ENCODE assay signal across 16 mouse cellular contexts in the genomic region with DNA sequence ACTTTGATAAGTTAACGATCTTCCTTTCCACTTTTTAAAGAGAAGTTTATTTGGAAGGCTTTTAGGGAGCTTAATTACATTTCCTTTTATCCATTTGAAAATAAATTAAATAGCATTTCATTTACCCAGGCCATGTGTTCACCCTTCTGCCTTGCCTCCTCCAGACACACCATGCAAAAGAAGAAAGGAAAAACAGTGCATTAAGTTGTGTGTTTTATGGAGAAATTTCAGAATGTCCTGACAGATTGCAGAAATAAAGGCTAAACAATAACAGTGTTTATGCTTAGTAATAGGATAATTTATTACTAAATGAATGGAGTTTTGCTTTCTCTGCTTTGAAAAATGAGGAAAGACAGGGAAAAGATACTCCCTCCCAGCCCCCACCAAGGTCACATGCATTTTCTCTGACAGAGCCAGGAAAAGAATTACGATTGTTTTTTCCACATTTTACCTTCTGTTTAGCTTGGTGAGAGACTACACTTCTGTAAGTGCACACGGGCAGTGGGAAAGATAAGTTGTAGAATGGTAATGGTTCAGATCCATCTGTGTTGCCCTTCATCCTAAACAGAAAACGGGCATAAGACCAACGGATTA.
A peak's percentile ranks its signal among the peaks of the same experiment; 100 is the strongest.
DNase-seq lines count a peak whose midpoint lies in the region; ATAC-seq and TF ChIP-seq lines count a peak whose summit lies in the region.
"Had no signal": no experiment of that assay in that cellular context is flagged by ENCODE, and none has a peak within 500 bp of the region (broad histone marks: within the 10 kb centered on the region; RNA-seq: fewer than 3 reads in every experiment).

No protein-coding gene starts in this region.

- ATAC-seq in forebrain, embryonic 16.5 days, result peak; percentile 54; the same call in 1 of the 2 replicates
- no peak for ATAC-seq in forebrain, embryonic 14.5 days
- peak; percentile 61; the same call in 1 of the 2 replicates for ATAC-seq in kidney, postnatal 0 days (replicated peaks; ENCODE audit: low FRiP score, low read depth)
- ATAC-seq: hindbrain, embryonic 16.5 days; midbrain, embryonic 16.5 days had no signal

- H3K9ac ChIP-seq in forebrain, embryonic 16.5 days (replicated peaks; ENCODE audit: low read depth, low read length), result no peak overlapping the region
- H3K9ac ChIP-seq in forebrain, embryonic 14.5 days (ENCODE audit: low read length), result no peak overlapping the region
- no peak overlapping the region for H3K9ac ChIP-seq in kidney, postnatal 0 days (ENCODE audit: low read depth, low read length)
- H3K9ac ChIP-seq: liver, embryonic 13.5 days; neural tube, embryonic 13.5 days had no signal

- H3ac ChIP-seq in myocyte (ENCODE audit: control insufficient read depth, insufficient read length), result no peak overlapping the region

- no peak for TF ChIP-seq POLR2A in myocyte (IDR thresholded peaks at IDR 0.05; ENCODE audit: insufficient read length, low read depth)

- H3K9me3 ChIP-seq in forebrain, embryonic 16.5 days (ENCODE audit: control insufficient read depth, low read length), result no peaks in the 10 kb centered on the region
- H3K9me3 ChIP-seq in forebrain, embryonic 14.5 days (replicated peaks; ENCODE audit: control insufficient read depth, low read length), result no peaks in the 10 kb centered on the region
- no peaks in the 10 kb centered on the region for H3K9me3 ChIP-seq in kidney, postnatal 0 days (replicated peaks; ENCODE audit: low read length)
- H3K9me3 ChIP-seq: G1E; liver, embryonic 13.5 days; neural tube, embryonic 13.5 days had no signal

- H3K36me3 ChIP-seq in forebrain, embryonic 16.5 days (ENCODE audit: control insufficient read depth, insufficient read depth), result no peaks in the 10 kb centered on the region
- H3K36me3 ChIP-seq in forebrain, embryonic 14.5 days (ENCODE audit: control insufficient read depth, insufficient read depth, low read length), result no peaks in the 10 kb centered on the region
- H3K36me3 ChIP-seq in kidney, postnatal 0 days (ENCODE audit: insufficient read depth, low read length), result no peaks in the 10 kb centered on the region
- H3K36me3 ChIP-seq in myocyte (ENCODE audit: control insufficient read depth, insufficient read depth), result no peaks in the 10 kb centered on the region
- H3K36me3 ChIP-seq: G1E; liver, embryonic 13.5 days; neural tube, embryonic 13.5 days had no signal

- DNase-seq in forebrain, embryonic 14.5 days (ENCODE audit: low spot score), result no peak
- DNase-seq in kidney, postnatal 0 days (ENCODE audit: low spot score), result peak; percentile 90
- no peak for DNase-seq in kidney, postnatal 36 days
- peak; percentile 21 to 46 for DNase-seq in adrenal gland, postnatal 36 days
- no peak for DNase-seq in cerebellum, postnatal 4 days (ENCODE audit: low spot score in 2 of 2)
- DNase-seq: cerebellum, adult 8-10 months; heart, postnatal 14 days; layer of hippocampus, adult 9-11 months; liver, embryonic 13.5 days had no signal

- no peak overlapping the region for H3K27ac ChIP-seq in forebrain, embryonic 16.5 days (ENCODE audit: low read length)
- no peak overlapping the region for H3K27ac ChIP-seq in forebrain, embryonic 14.5 days (ENCODE audit: low read depth, low read length)
- H3K27ac ChIP-seq in kidney, postnatal 0 days, result no peak overlapping the region
- H3K27ac ChIP-seq: liver, embryonic 13.5 days; neural tube, embryonic 13.5 days had no signal

- 0 out of 2 replicates have a peak, but pooled peaks cover 3% of the 10 kb centered on the region for H3K4me1 ChIP-seq in forebrain, embryonic 16.5 days (replicated peaks; ENCODE audit: control insufficient read depth, insufficient read depth, low read length)
- H3K4me1 ChIP-seq in forebrain, embryonic 14.5 days (ENCODE audit: control insufficient read depth, insufficient read depth, low read length), result no peaks in the 10 kb centered on the region
- H3K4me1 ChIP-seq in kidney, postnatal 0 days (replicated peaks; ENCODE audit: insufficient read depth, low read length), result no peaks in the 10 kb centered on the region
- H3K4me1 ChIP-seq: liver, embryonic 13.5 days had no signal

- H3K79me2 ChIP-seq in myocyte (ENCODE audit: control insufficient read depth, insufficient read depth), result no peaks in the 10 kb centered on the region

- H3K4me2 ChIP-seq in forebrain, embryonic 16.5 days (ENCODE audit: low read length), result no peak overlapping the region
- no peak overlapping the region for H3K4me2 ChIP-seq in forebrain, embryonic 14.5 days (ENCODE audit: low read length)
- H3K4me2 ChIP-seq in kidney, postnatal 0 days (ENCODE audit: low read length), result 0 out of 2 replicates have a peak overlapping the region, but pooled peaks have one; percentile 13
- H3K4me2 ChIP-seq in myocyte (ENCODE audit: low read depth), result peak overlapping the region; percentile 57
- H3K4me2 ChIP-seq: neural tube, embryonic 13.5 days had no signal

- WGBS in forebrain, embryonic 16.5 days, result 53% methylated on average over 5 of the region's 5 CpGs
- WGBS in forebrain, embryonic 14.5 days, result 75% methylated on average over 5 of the region's 5 CpGs
- 17% methylated on average over 5 of the region's 5 CpGs for WGBS in kidney, postnatal 0 days

- H3K4me3 ChIP-seq in forebrain, embryonic 16.5 days (replicated peaks; ENCODE audit: low read length), result no peak overlapping the region
- H3K4me3 ChIP-seq in forebrain, embryonic 14.5 days (ENCODE audit: low read depth, low read length), result no peak overlapping the region
- no peak overlapping the region for H3K4me3 ChIP-seq in kidney, postnatal 0 days (replicated peaks; ENCODE audit: low read depth, low read length)
- H3K4me3 ChIP-seq in myocyte, result no peak overlapping the region
- H3K4me3 ChIP-seq: erythroblast, embryonic 14.5 days; liver, embryonic 13.5 days; neural tube, embryonic 13.5 days had no signal

- no peak for TF ChIP-seq CTCF in kidney, postnatal 0 days (IDR thresholded peaks at IDR 0.05; ENCODE audit: low read depth)

- no peaks in the 10 kb centered on the region for H3K27me3 ChIP-seq in forebrain, embryonic 16.5 days (replicated peaks; ENCODE audit: control insufficient read depth, insufficient read depth, low read length)
- no peaks in the 10 kb centered on the region for H3K27me3 ChIP-seq in forebrain, embryonic 14.5 days (replicated peaks; ENCODE audit: control insufficient read depth, insufficient read depth, low read length)
- no peaks in the 10 kb centered on the region for H3K27me3 ChIP-seq in kidney, postnatal 0 days (ENCODE audit: insufficient read depth, low read length)
- H3K27me3 ChIP-seq in myocyte (ENCODE audit: control insufficient read depth, insufficient read depth, insufficient read length), result no peaks in the 10 kb centered on the region
- H3K27me3 ChIP-seq: liver, embryonic 13.5 days; neural tube, embryonic 13.5 days had no signal

TF ChIP-seq in myocyte, 11 proteins besides CTCF, POLR2A, EP300 and RAD21:
- TF ChIP-seq POLR2AphosphoS2 (IDR thresholded peaks at IDR 0.05; ENCODE audit: insufficient read length, low read depth), result no peak
- TF ChIP-seq MAX (IDR thresholded peaks at IDR 0.05; ENCODE audit: low read depth), result no peak
- TF ChIP-seq REST (IDR thresholded peaks at IDR 0.05; ENCODE audit: insufficient read depth, insufficient read length), result no peak
- TF ChIP-seq MYOD1 (IDR thresholded peaks at IDR 0.05; ENCODE audit: control insufficient read depth in 1 of 3, insufficient read length in 2 of 3, low read depth in 2 of 3), result no peak
- TF ChIP-seq TCF12 (IDR thresholded peaks at IDR 0.05; ENCODE audit: insufficient read depth, poor library complexity, severe bottlenecking), result no peak
- TF ChIP-seq MYOG (IDR thresholded peaks at IDR 0.05; ENCODE audit: control insufficient read depth in 1 of 3, insufficient read depth in 1 of 3, insufficient read length in 2 of 3, low read depth in 2 of 3), result no peak
- no peak for TF ChIP-seq SRF (IDR thresholded peaks at IDR 0.05; ENCODE audit: control insufficient read depth, insufficient read length, low read depth)
- no peak for TF ChIP-seq USF1 (IDR thresholded peaks at IDR 0.05; ENCODE audit: low read depth)
- no peak for TF ChIP-seq E2F4 (IDR thresholded peaks at IDR 0.05; ENCODE audit: insufficient read depth)
- TF ChIP-seq CEBPB (IDR thresholded peaks at IDR 0.05; ENCODE audit: insufficient read depth, poor library complexity, severe bottlenecking), result no peak
- no peak for TF ChIP-seq TCF3 (IDR thresholded peaks at IDR 0.05; ENCODE audit: insufficient read length, low read depth)

Comparison
In these comparisons a context has a peak if more than half of its experiments do, and no peak if none do; other contexts are left out.
1. DNase-seq: peak in kidney, postnatal 0 days (single experiment) and adrenal gland, postnatal 36 days (2 of 2); none in forebrain, embryonic 14.5 days (single experiment), kidney, postnatal 36 days (0 of 2) and cerebellum, postnatal 4 days (0 of 2).
2. H3K4me2 ChIP-seq: peak in kidney, postnatal 0 days (single experiment) and myocyte (single experiment); none in forebrain, embryonic 16.5 days (single experiment) and forebrain, embryonic 14.5 days (single experiment).